Mouse (Mus musculus): ENCODE results near the gene Nin. TPM values are rescaled to one million over a fixed set of nuclear protein-coding genes. Genes with fewer than 3 reads are reported as not detected.
"Not testable (repeated sequence)": the region's sequence is repeated elsewhere in the genome, so short reads cannot be mapped to it uniquely, and the experiment has no call there.

Nin gene
- 10 to 100 TPM; 27.4 to 55.2 (median 38.7) TPM for total RNA-seq (2022)

GRCm38 (mm10) chr12:70113351-70113750 is at the start of gene Nin:
Gene Nin (minus strand): TSS chr12:70113717.
- DNase-seq, result no peak

GRCm38 (mm10) chr12:70161057-70161456 is 47.5 kb upstream of the Nin start:
- DNase-seq, result no peak

- DNase-seq, result no peak
Observed at GRCm38 (mm10) chr12:70157292-70158066, 44.0 kb upstream of the Nin start.

- no peak for DNase-seq
Observed at GRCm38 (mm10) chr12:70156222-70156621, 42.7 kb upstream of the Nin start.

GRCm38 (mm10) chr12:70153842-70154241 is 40.3 kb upstream of the Nin start, which contains the start of gene Abhd12b:
Gene Abhd12b (plus strand): TSS chr12:70154142.
- DNase-seq, result no peak

GRCm38 (mm10) chr12:70148631-70149265 is 35.2 kb upstream of the Nin start:
- DNase-seq, result no peak

DNA sequence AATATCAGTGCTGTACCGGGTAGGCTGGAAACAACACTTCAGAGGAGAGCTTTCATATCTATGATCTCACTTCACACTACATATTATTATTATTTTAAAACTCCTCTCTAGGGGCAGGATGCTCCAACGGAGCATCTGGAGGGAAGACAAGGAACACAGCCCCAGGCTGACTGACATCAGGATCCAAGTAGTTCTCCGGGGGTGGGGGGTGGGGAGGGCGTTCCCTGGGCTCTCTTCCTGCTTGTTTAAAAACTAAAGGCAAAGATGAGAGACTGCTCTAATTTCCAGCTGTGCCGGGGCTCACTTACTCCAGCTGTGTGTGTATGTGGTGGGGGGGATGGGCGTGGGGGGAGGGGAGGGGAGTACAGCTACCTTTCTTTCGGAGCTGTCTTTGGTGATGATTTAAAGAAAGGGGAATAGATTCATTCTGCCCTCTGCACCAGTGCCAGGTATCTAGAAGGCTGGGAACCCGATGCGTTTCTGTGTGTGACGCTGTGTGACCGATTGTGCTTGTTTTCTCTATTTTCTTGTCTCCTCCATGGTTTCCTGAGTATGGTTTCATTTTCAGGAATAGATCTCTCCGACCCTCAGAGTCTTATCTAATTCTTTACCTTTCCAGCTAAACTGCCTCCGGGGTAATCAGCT is 34.6 kb upstream of the Nin start:
- no peak for DNase-seq

GRCm38 (mm10) chr12:70145586-70145985 is 32.1 kb upstream of the Nin start:
- no peak for DNase-seq

DNA sequence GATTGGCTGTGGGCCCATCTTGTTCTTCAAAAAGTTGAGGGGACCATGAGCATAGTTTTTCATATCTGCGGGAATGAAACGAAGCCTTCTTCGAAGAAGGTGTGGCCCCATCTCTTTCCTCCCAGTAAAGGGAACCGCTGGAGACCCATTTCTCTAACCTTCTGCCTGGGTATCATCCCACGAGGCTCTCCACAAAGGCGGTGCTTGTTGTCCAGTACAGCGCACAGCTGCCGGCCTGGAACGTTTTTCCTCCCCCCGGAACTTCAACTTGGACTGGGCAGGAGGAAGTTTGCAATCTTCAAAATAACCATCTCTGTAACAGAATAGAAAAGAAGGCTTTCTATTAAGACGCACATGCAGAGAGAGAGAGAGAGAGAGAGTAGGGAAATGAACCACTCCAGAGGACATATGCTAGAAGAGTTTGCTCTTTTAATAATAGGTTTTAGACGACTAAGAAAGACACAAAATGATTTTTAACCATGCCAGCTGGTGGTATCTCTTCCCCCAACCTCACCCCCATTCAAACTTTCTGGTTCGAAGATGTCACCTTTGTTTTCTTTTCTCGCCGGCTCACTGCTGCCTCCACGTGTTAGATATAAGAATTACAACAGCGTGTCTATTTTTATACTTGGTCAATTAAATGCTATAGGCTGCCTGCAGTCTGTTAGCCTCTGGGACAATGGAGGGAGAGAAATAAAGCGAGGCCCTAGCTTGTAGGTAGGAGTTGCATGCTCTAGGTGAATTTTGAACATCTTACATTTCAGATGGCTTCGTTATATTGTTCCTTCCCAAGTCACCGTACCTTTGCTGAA is 31.3 kb upstream of the Nin start:
- peak; percentile 17 for DNase-seq

- not testable (repeated sequence) for DNase-seq
Observed at GRCm38 (mm10) chr12:70144106-70144587, 30.6 kb upstream of the Nin start.

DNA sequence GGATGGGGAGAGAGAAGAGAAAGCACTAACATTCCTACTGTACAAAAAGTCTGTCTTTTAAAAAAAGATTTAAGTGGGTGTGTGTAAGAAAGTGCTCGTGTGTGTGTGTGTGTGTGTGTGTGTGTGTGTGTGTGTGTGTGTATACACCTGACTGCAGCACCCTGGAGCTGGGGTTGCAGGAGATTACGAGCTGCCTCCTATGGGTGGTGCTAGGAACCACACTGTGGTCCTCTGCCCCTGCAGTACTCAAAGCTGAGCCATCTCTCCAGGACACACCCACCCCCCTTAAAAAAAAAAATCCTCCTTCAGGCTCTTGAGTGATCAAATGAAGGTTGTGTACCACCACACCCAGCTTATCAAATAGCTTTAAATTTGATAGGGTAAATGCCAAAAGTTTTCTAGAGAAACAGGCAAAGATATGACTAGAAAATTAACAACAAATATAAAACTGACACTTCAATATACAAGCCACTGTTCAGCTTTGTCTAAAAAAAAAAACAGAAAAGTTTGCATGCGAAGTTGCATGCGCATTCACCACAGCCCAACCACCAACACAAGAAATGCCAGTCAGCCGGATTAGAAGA is 27.6 kb upstream of the Nin start:
- no peak for DNase-seq

- no peak for DNase-seq
Observed at GRCm38 (mm10) chr12:70140542-70140941, 27.0 kb upstream of the Nin start.

GRCm38 (mm10) chr12:70139871-70140270 is 26.4 kb upstream of the Nin start:
- DNase-seq, result no peak

- DNase-seq, result no peak
Observed at GRCm38 (mm10) chr12:70137626-70138025, 24.1 kb upstream of the Nin start.

DNA sequence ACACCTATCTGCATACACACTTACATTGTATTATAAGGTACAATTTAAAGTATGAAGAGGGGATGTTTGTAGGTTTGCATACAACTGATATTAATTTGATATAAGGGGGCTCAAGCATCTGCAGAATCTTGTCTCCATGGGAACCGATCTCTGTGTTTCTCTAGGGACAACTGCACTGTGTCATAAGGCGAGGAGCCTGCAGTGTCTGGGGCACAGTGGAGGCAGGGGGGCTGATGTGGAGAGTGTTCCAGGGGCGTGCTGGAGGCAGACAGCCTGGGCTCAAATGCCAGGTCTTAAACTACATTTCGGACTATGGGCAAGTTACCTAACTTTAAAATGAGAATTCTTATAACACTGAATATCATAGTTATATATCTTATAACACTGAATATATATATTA is 23.6 kb upstream of the Nin start:
- no peak for DNase-seq

DNA sequence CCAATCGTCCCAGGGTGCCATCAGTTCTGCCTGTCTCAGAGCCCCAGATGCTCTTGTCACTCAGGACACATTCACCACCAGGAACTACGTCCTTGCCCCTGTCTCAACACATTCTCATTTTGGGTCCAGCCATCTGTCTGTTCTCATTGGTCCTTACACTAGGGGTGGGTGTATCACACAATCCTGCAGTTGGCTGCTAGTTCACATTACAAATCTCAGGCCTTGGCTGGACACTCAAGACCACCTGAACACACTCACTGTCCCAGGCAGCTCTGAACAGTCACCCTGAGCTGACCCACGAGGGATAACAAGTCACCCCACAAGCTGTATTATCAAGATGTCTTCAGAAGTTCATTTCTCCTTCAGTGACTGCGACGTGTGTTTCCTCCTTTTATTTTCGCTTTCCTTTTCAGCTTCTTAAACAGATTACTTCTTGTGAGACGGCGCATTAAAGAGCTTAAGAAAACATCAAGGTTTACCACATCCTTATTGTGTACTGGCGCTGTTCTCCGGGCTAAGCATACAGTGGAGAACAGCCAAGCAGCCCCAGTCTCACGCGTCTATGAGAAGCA is 22.8 kb upstream of the Nin start:
- no peak for DNase-seq

DNA sequence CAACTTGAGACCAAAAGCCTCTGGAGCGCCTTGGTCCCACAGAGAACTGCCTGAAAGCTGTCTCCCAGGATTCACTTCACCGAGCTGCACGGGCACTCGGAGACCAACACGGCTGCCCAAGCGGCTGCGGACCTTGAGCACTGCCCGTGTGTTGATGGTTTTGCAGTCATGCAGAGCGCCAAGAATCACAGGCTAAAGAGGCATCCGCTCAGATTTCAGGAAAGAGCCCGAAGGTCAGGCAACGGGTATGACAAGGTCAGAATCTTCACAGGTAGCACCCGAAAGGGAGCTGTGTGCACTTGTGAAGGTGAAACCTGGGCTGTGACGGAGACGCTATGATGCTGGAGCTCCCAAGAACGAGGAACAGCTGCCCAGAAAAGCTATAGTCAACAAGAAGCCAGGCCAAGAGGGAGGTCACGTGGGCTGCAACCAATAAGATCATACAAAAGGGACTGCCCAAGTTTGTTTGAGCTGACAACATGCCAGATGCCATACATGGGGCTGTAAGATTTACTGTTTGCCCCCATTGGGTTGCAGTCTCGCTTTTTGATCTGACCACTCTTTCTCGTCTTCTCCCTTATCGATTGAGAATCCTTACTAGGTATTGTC is 21.2 kb upstream of the Nin start:
- no peak for DNase-seq

- DNase-seq, result no peak
Observed at GRCm38 (mm10) chr12:70131042-70131675, 17.6 kb upstream of the Nin start.

DNA sequence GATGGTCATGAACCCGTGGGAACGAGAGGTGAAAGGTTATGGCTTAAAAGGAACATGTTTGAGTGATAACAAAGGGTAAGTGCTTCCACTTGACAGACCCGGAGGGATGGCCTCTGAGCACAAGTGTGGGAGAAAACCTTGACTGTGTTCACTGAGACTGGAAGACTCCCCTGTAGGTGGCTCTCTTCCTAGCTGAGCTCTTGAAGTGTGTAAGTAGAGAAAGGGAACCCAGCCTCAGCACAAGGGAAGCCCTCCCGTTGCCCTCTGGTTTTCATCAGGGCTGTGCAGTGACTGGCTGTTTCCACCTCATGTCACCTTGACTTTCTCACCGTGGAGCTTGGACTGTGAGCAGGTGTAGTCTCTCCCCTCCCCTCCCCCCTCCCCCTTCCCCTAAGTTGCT is 15.6 kb upstream of the Nin start:
- no peak for DNase-seq

- DNase-seq, result no peak
Observed at GRCm38 (mm10) chr12:70126626-70127025, 13.1 kb upstream of the Nin start.

GRCm38 (mm10) chr12:70119552-70119951 is 6.0 kb upstream of the Nin start:
- no peak for DNase-seq

Measured in adrenal gland, adult 8-10 months (tissue).